ENCODE assay signal across 9 mouse cellular contexts in the genomic region with DNA sequence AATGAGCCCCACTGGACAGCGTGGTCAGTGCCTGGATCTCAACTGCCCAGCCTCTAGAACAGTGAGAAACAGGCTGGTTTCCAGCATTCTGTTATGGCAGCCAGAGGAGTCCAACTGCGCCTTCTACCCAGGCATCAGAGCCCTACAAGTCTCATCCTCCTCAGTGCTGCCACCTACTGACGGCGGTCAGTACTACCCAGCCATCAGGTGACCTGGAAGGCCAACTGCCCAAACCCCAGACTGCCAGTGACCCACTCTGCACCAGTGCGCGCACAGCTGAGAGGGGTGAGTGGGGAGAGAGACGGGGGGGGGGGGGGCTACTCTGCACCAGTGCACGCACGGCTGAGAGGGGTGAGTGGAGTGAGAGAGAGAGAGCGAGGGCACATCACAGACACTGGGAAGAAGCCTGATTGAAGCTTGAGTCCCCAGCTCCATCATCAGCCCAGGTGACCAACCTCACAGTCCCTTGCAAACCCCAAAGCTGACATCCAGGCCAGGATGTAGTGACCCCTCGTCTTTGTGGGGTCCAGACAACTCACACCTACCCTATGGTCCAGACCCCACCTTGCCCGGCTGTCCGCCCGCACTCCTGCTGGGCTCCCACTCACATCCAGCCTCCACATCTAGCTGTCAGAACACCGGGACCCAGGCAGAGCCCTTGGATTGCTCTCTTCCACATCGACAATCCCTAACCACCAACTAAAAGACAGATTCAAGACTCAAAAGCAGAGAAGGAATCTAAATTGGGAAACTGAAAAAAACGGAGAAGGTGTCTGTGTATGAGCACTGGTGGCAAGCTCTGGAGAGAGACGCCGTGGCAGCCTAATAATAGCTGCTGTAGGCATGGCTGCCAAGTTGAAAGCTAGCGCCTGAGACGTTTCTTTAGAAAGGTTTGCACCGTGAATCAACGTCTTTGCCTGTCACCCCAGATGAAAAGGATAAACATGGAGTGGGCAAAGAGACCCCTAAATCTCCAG. TPM values are rescaled to one million over a fixed set of nuclear protein-coding genes. Genes with fewer than 3 reads are reported as not detected.
DNase-seq lines count a peak whose midpoint lies in the region; ATAC-seq lines count a peak whose summit lies in the region.
"Had no signal": no experiment of that assay in that cellular context is flagged by ENCODE, and none has a peak within 500 bp of the region (broad histone marks: within the 10 kb centered on the region; RNA-seq: fewer than 3 reads in every experiment).

No protein-coding gene starts in this region.

- H3K27me3 ChIP-seq in limb, embryonic 15.5 days, result no peaks in the 10 kb centered on the region
- no peaks in the 10 kb centered on the region for H3K27me3 ChIP-seq in midbrain, embryonic 16.5 days (ENCODE audit: control insufficient read depth, insufficient read depth, low read depth, low read length)
- H3K27me3 ChIP-seq in stomach, embryonic 14.5 days (ENCODE audit: control insufficient read depth, insufficient read depth, low read length), result no peaks in the 10 kb centered on the region

- 52% methylated on average over 21 of the region's 23 CpGs for WGBS in limb, embryonic 15.5 days
- WGBS in midbrain, embryonic 16.5 days, result 44% methylated on average over 23 of the region's 23 CpGs
- 57% methylated on average over 19 of the region's 23 CpGs for WGBS in stomach, embryonic 14.5 days

- H3K4me1 ChIP-seq in limb, embryonic 15.5 days, result peaks cover 21% of the 10 kb centered on the region
- no peaks in the 10 kb centered on the region; the same call in 1 of the 2 replicates for H3K4me1 ChIP-seq in midbrain, embryonic 16.5 days (ENCODE audit: control insufficient read depth, insufficient read depth, low read length)
- H3K4me1 ChIP-seq in stomach, embryonic 14.5 days (ENCODE audit: control insufficient read depth, insufficient read depth, low read length), result 0 out of 2 replicates have a peak, but pooled peaks cover 4% of the 10 kb centered on the region

- no peak overlapping the region for H3K9ac ChIP-seq in limb, embryonic 15.5 days
- no peak overlapping the region for H3K9ac ChIP-seq in midbrain, embryonic 16.5 days (ENCODE audit: low read depth, low read length)
- no peak overlapping the region for H3K9ac ChIP-seq in stomach, embryonic 14.5 days (replicated peaks; ENCODE audit: low read depth, low read length)

- DNase-seq in A20 (ENCODE audit: low read depth, low spot score) (peak; percentile 63), R1 (ENCODE audit: low read depth, low spot score) (peak; percentile 79)
- DNase-seq in cerebellum, postnatal 36 days, result peak; percentile 80 to 83
- peak; percentile 57 to 78 for DNase-seq in gastrocnemius, postnatal 4 days (ENCODE audit: low spot score in 2 of 2)
- peak; percentile 81 for DNase-seq in kidney, adult 18-20 months

- H3K4me2 ChIP-seq in limb, embryonic 15.5 days, result 0 out of 2 replicates have a peak overlapping the region, but pooled peaks have one; percentile 5
- no peak overlapping the region for H3K4me2 ChIP-seq in midbrain, embryonic 16.5 days (ENCODE audit: low read length)
- H3K4me2 ChIP-seq in stomach, embryonic 14.5 days (replicated peaks; ENCODE audit: low read depth, low read length), result no peak overlapping the region

- H3K4me3 ChIP-seq in limb, embryonic 15.5 days, result no peak overlapping the region
- H3K4me3 ChIP-seq in midbrain, embryonic 16.5 days (ENCODE audit: low read depth, low read length), result no peak overlapping the region
- no peak overlapping the region for H3K4me3 ChIP-seq in stomach, embryonic 14.5 days (ENCODE audit: low read depth, low read length)
- H3K4me3 ChIP-seq: erythroblast, embryonic 14.5 days had no signal

- H3K27ac ChIP-seq in limb, embryonic 15.5 days, result peak overlapping the region; percentile 11; the same call in 1 of the 2 replicates
- H3K27ac ChIP-seq in midbrain, embryonic 16.5 days (ENCODE audit: low read length), result peak overlapping the region; percentile 38; the same call in 1 of the 2 replicates
- no peak overlapping the region for H3K27ac ChIP-seq in stomach, embryonic 14.5 days (ENCODE audit: low read length)

- peaks cover 35% of the 10 kb centered on the region for H3K36me3 ChIP-seq in limb, embryonic 15.5 days
- peaks cover 17% of the 10 kb centered on the region for H3K36me3 ChIP-seq in midbrain, embryonic 16.5 days (ENCODE audit: control insufficient read depth, insufficient read depth, low read length)
- H3K36me3 ChIP-seq in stomach, embryonic 14.5 days (ENCODE audit: control insufficient read depth, insufficient read depth, low read length), result peaks cover 24% of the 10 kb centered on the region

- no peak for ATAC-seq in limb, embryonic 15.5 days (ENCODE audit: insufficient number of reproducible peaks, low FRiP score, low TSS enrichment, low read depth)
- ATAC-seq in midbrain, embryonic 16.5 days, result no peak
- peak; percentile 61; the same call in 1 of the 2 replicates for ATAC-seq in stomach, embryonic 14.5 days (ENCODE audit: insufficient number of reproducible peaks, insufficient read depth, low FRiP score, low read depth)

- H3K9me3 ChIP-seq in limb, embryonic 15.5 days, result no peaks in the 10 kb centered on the region
- H3K9me3 ChIP-seq in midbrain, embryonic 16.5 days (replicated peaks; ENCODE audit: control insufficient read depth, low read length, poor library complexity, severe bottlenecking), result no peaks in the 10 kb centered on the region
- no peaks in the 10 kb centered on the region for H3K9me3 ChIP-seq in stomach, embryonic 14.5 days (ENCODE audit: control insufficient read depth, low read depth, low read length)

RNA-seq across cellular contexts. Expression of a gene that starts 22.6 kb away (rescaled TPM):
- 10 to 100 TPM; 72.4 to 77.4 TPM for total RNA-seq in gastrocnemius, postnatal 4 days (2021)
- polyA plus RNA-seq in limb, embryonic 15.5 days (2015; fragmentation: Nextera tagmentation; extraction: Ambion mirVana), result 87.5 and 99.8 TPM in 2 replicates
- polyA plus RNA-seq in midbrain, embryonic 16.5 days (2015; fragmentation: Nextera tagmentation; extraction: Ambion mirVana), result 42.5 and 43.2 TPM in 2 replicates
- polyA plus RNA-seq in stomach, embryonic 14.5 days (2014; fragmentation: Nextera tagmentation; extraction: Ambion mirVana), result 51.2 and 64.3 TPM in 2 replicates

RNA-seq across cellular contexts. Expression of a gene that starts 34.3 kb away (rescaled TPM):
- 1 to 10 TPM; 3.8 to 4.0 TPM for total RNA-seq in gastrocnemius, postnatal 4 days (2021)
- polyA plus RNA-seq in limb, embryonic 15.5 days (2015; fragmentation: Nextera tagmentation; extraction: Ambion mirVana), result 4.2 and 4.7 TPM in 2 replicates
- polyA plus RNA-seq in midbrain, embryonic 16.5 days (2015; fragmentation: Nextera tagmentation; extraction: Ambion mirVana), result 0.85 and 0.86 TPM in 2 replicates
- 4.2 and 6.1 TPM in 2 replicates for polyA plus RNA-seq in stomach, embryonic 14.5 days (2014; fragmentation: Nextera tagmentation; extraction: Ambion mirVana)

RNA-seq across cellular contexts. Expression of a gene that starts 52.6 kb away (rescaled TPM):
- 10 to 100 TPM; 11.5 to 15.7 TPM for total RNA-seq in gastrocnemius, postnatal 4 days (2021)
- polyA plus RNA-seq in limb, embryonic 15.5 days (2015; fragmentation: Nextera tagmentation; extraction: Ambion mirVana), result 12.9 and 14.2 TPM in 2 replicates
- 29.8 and 35.3 TPM in 2 replicates for polyA plus RNA-seq in midbrain, embryonic 16.5 days (2015; fragmentation: Nextera tagmentation; extraction: Ambion mirVana)
- 16.6 and 17.4 TPM in 2 replicates for polyA plus RNA-seq in stomach, embryonic 14.5 days (2014; fragmentation: Nextera tagmentation; extraction: Ambion mirVana)
